Mouse (Mus musculus) brain, embryonic 14.5 days (tissue): ENCODE data around the gene 9130023H24Rik. TPM values are rescaled to one million over a fixed set of nuclear protein-coding genes. Genes with fewer than 3 reads are reported as not detected.
A peak's percentile ranks its signal among the peaks of the same experiment; 100 is the strongest.

Experiments used
- DNase-seq: peaks from one replicate; pipeline ENCODE4 v3.0.0-alpha.2; 2011; ENCODE audit warnings: low read depth
- CTCF ChIP-seq: fragments of 200-500 bp; IDR thresholded peaks from 2 replicates; pipeline ENCODE4 v1.5.1; 2012; ENCODE audit warnings: inconsistent platforms, mild to moderate bottlenecking, moderate library complexity, borderline replicate concordance; ENCODE audit not compliant: insufficient read depth, insufficient read length; ENCODE audit errors: extremely low read depth
- POLR2A ChIP-seq: fragments of 200-500 bp; IDR thresholded peaks from 2 replicates; pipeline ENCODE4 v1.6.1; 2012; ENCODE audit warnings: mild to moderate bottlenecking, inconsistent platforms, borderline replicate concordance; ENCODE audit not compliant: poor library complexity, insufficient read depth, insufficient read length, severe bottlenecking; ENCODE audit errors: extremely low read depth
- polyA plus RNA-seq: library from polyadenylated mRNA; depleted of rRNA; stranded (reverse); fragments of >200 nt; gene quantifications from 2 replicates; pipeline ENCODE4 v1.2.3, GENCODE M21; 2012; rRNA removed

Gene 9130023H24Rik
- 3.5 and 4.4 TPM in 2 replicates for polyA plus RNA-seq

- TF ChIP-seq CTCF, result 0 out of 2 replicates have a peak, but pooled peaks have one; percentile 16
- TF ChIP-seq POLR2A, result peak; percentile 78
Observed at GRCm38 (mm10) chr7:128237927-128238778, at the start of gene 9130023H24Rik. TSS of gene 9130023H24Rik (minus strand) at chr7:128238031.

DNA sequence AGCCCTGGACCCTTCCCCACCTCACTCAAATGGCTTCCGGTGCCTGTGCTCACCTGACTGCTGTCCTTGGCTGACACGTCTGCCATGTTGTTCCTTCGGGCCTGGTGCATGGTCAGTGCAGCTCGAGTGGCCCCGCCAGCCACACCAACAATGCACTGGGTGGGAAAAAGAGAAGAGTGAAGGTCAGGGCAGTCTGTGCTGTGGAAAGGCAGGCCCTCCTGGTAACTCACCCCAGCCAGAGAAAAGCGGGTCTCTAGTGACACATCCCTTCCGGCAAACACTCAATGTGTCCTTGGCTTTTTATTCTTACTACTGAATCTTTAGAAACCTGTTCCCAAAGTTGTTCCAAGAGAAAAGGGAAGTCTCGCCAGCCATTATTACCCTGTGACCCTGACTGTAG is 47.2 kb upstream of the 9130023H24Rik start:
- TF ChIP-seq POLR2A, result no peak
- TF ChIP-seq CTCF, result no peak
- no peak for DNase-seq

More at GRCm38 (mm10) chr7:128237927-128238778, at the start of gene 9130023H24Rik:
- DNase-seq, result peak; percentile 99

GRCm38 (mm10) chr7:128284047-128284446 is 46.2 kb upstream of the 9130023H24Rik start:
- DNase-seq, result peak; percentile 26
- TF ChIP-seq POLR2A, result no peak
- TF ChIP-seq CTCF, result no peak

GRCm38 (mm10) chr7:128282532-128283244 is 44.9 kb upstream of the 9130023H24Rik start:
- DNase-seq, result peak; percentile 37
- TF ChIP-seq CTCF (no peak), POLR2A (no peak)

GRCm38 (mm10) chr7:128281765-128282164 is 43.9 kb upstream of the 9130023H24Rik start:
- no peak for TF ChIP-seq CTCF
- TF ChIP-seq POLR2A, result no peak
- DNase-seq, result no peak

GRCm38 (mm10) chr7:128279750-128280149 is 41.9 kb upstream of the 9130023H24Rik start:
- TF ChIP-seq POLR2A, result no peak
- no peak for TF ChIP-seq CTCF
- DNase-seq, result no peak

DNA sequence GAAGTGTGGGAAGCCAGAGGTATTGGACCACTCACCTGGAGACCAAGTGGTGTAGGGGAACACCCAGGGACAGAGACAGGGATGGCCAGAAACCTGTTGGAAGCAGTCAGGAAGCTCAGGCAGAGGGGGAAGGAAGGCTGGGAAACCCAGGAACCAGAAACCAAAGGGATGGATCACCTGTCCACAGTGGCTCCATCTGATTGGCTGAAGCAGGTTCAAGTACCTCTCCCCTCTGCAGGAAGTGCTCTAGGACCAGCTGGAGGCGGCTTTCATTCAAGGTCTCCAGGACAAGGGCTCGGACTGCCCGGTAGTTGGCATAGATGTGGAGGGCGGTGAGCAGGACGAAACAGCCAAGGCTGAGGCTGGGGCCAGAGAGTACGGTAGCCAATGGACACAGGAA is 38.2 kb upstream of the 9130023H24Rik start:
- no peak for DNase-seq
- TF ChIP-seq CTCF (no peak), POLR2A (no peak)

GRCm38 (mm10) chr7:128271496-128271895 is 33.7 kb upstream of the 9130023H24Rik start:
- TF ChIP-seq CTCF (no peak), POLR2A (no peak)
- DNase-seq, result no peak

- no peak for TF ChIP-seq CTCF
- no peak for TF ChIP-seq POLR2A
- DNase-seq, result no peak
Observed at GRCm38 (mm10) chr7:128270431-128270850, 32.6 kb upstream of the 9130023H24Rik start.

DNA sequence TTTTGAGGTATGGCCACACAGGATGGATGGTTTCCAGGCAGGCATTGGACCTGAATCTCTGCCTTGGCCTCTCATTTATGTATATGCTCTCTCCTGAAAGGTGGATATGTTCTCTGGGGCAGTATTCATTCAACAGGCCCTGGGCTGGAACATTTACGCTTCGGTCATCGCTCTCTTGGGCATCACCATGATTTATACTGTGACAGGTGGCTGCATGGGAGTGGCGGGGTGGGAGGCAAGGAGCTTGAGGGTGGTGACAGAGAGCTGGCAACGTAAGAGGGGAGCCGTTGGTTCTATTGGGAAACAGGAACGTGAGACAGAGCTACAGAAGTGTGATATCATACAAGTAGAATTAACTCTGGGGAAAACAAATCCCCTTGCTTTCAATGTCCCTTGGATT is 30.0 kb upstream of the 9130023H24Rik start:
- no peak for DNase-seq
- TF ChIP-seq POLR2A, result no peak
- TF ChIP-seq CTCF, result no peak

DNA sequence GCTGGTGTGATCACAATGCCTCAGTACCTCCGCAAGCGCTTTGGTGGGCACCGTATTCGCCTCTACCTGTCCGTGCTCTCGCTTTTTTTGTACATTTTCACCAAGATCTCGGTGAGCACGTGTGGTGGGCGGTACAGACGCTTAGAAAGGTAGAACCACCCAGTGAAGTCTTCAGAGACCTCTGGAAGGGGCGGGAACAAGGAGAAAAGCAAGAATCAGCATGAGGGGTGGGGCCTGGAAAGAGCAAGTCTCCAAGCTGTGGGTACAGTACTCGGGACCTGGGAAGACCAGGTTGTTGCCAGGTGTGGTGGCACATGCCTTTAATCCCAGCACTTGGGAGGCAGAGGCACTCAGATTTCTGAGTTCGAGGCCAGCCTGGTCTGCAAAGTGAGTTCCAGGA is 29.6 kb upstream of the 9130023H24Rik start:
- DNase-seq, result no peak
- TF ChIP-seq CTCF (no peak), POLR2A (no peak)
